Mouse (Mus musculus) embryonic facial prominence, embryonic 14.5 days (tissue): Measurements from ENCODE around the gene Gm20388. TPM values are rescaled to one million over a fixed set of nuclear protein-coding genes. Genes with fewer than 3 reads are reported as not detected.

Experiments
- ATAC-seq: fragments of 200-750 bp; cut with Nextera tagmentation; 2 replicates; pipeline ENCODE4 v1.8.0; 2017; ENCODE audit warnings: low read depth, moderate number of reproducible peaks, moderate TSS enrichment
- DNase-seq: peaks from one replicate; pipeline ENCODE4 v3.0.0-alpha.2; 2015; ENCODE audit warnings: low spot score
- H3K27ac ChIP-seq: fragments of 300-500 bp; sonication (generic); replicated peaks from 2 replicates; pipeline ENCODE4 v1.5.1; 2014; ENCODE audit warnings: low read depth, mild to moderate bottlenecking, low read length, moderate library complexity
- H3K27me3 ChIP-seq: fragments of 300-500 bp; sonication (generic); replicated peaks from 2 replicates; pipeline ENCODE4 v1.6.1; 2014; ENCODE audit warnings: low read length; ENCODE audit not compliant: control insufficient read depth, insufficient read depth
- H3K36me3 ChIP-seq: fragments of 300-500 bp; sonication (generic); 2 replicates; pipeline ENCODE4 v1.6.1; 2014; ENCODE audit warnings: low read length, mixed read lengths; ENCODE audit not compliant: control insufficient read depth, insufficient read depth
- H3K4me1 ChIP-seq: fragments of 300-500 bp; sonication (generic); 2 replicates; pipeline ENCODE4 v1.6.1; 2014; ENCODE audit warnings: antibody characterized with exemption, low read length; ENCODE audit not compliant: control insufficient read depth, insufficient read depth
- H3K4me2 ChIP-seq: fragments of 300-500 bp; sonication (generic); 2 replicates; pipeline ENCODE4 v1.6.1; 2014; ENCODE audit warnings: low read depth, mild to moderate bottlenecking, low read length, moderate library complexity, mixed read lengths
- H3K4me3 ChIP-seq: fragments of 300-500 bp; sonication (generic); 2 replicates; pipeline ENCODE4 v1.5.1; 2014; ENCODE audit warnings: low read depth, mild to moderate bottlenecking, low read length
- H3K9ac ChIP-seq: fragments of 300-500 bp; sonication (generic); 2 replicates; pipeline ENCODE4 v1.6.1; 2014; ENCODE audit warnings: low read depth, mild to moderate bottlenecking, low read length, moderate library complexity, mixed read lengths
- H3K9me3 ChIP-seq: fragments of 300-500 bp; sonication (generic); 2 replicates; pipeline ENCODE4 v1.6.1; 2016; ENCODE audit warnings: low read length; ENCODE audit not compliant: control insufficient read depth
- WGBS: fragments of 180-500 bp; shearing (Covaris S2); extraction: QIAGEN DNeasy Blood & Tissue Kit; methylation state at CpG from one replicate; pipeline ENCODE4 v1.1.7; 2014; 5-methylcytosine and 5-hydroxymethylcytosine counted together
- polyA plus RNA-seq: library from polyadenylated mRNA; unstranded; fragments of >200 nt; fragmentation: Nextera tagmentation; extraction: Ambion mirVana; gene quantifications from 2 replicates; pipeline ENCODE4 v1.2.1, GENCODE M21; 2014

Gm20388 gene
- polyA plus RNA-seq, 1 experiment from 2014 or later: not detected

DNA sequence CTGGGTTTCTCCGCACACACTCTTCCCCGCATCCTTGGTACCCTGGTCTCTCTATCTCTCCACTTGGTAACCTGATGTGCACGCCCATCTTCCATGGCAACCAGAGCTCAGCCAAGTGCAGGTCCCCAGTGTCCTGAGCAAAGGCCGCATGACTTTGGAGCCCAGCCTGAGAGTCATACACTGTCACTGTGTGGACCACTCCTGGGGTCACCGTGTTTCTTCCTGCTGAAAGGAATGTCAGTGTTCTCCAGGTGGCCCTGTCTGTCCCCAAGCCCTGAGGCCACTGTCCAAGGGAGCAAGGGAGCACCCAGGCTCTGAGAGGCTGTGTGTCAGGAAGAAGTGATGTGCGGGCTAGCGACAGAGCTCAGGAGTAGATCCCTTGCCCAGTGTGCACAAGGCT, 27.4 kb upstream of the Gm20388 start:
- Histone ChIP-seq H3K4me3 (no peak overlapping the region), H3K4me1 (0 out of 2 replicates have a peak, but pooled peaks cover 4% of the 10 kb centered on the region), H3K9ac (no peak overlapping the region), H3K9me3 (no peaks in the 10 kb centered on the region), H3K27me3 (no peaks in the 10 kb centered on the region), H3K27ac (no peak overlapping the region), H3K36me3 (no peaks in the 10 kb centered on the region; the same call in 1 of the 2 replicates), H3K4me2 (no peak overlapping the region)
- WGBS: 89% methylated on average over 7 of the region's 7 CpGs
- DNase-seq (no peak), ATAC-seq (no peak)

DNA sequence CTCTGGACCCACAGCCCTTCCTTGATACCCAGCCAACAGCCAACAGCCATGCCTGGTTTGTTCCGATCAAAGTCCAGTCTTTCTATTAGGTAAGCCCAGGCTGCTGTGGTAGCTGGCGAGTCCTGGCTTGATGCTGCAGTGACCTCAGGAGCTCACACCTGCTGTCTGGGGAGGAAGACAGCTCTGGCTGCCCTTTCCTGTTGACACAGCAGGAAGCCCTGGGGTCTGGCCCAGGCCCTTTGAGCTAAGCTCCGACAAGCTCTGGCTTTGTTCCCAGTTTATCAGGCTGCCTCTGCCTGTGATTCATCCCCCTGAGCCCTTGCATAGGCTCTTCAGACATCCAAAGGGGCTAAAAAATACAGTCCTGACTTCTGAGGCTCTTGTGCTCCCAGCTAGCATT, 25.0 kb upstream of the Gm20388 start:
- WGBS: 26% methylated on average over 3 of the region's 3 CpGs
- Histone ChIP-seq H3K9me3 (no peaks in the 10 kb centered on the region), H3K4me2 (no peak overlapping the region), H3K9ac (peak overlapping the region; percentile 19; the same call in 1 of the 2 replicates), H3K4me3 (no peak overlapping the region), H3K36me3 (no peaks in the 10 kb centered on the region), H3K27ac (no peak overlapping the region), H3K4me1 (0 out of 2 replicates have a peak, but pooled peaks cover 4% of the 10 kb centered on the region), H3K27me3 (no peaks in the 10 kb centered on the region)
- DNase-seq (peak; percentile 80), ATAC-seq (peak; percentile 37; the same call in 1 of the 2 replicates)

DNA sequence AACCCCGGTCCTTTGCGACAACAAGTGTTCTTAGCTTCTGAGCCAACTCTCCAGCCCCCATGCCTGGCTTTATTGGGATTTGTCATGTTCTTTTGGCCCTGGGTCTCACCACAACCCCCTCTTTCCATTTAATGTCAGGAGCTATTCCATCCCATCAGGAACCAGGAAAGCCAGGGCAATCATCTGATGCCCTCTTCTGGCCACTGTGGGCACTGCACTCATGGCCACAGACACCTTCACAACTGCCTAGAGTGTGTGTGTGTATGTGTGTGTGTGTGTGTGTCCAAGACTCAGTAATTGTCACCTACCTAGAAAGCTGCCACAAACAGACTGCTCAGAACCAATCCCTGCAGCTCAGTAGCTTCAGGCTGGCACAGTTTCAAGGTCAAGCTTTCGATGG, 23.5 kb upstream of the Gm20388 start:
- DNase-seq: no peak
- no peak overlapping the region for H3K4me3 ChIP-seq
- H3K9ac ChIP-seq: no peak overlapping the region

DNA sequence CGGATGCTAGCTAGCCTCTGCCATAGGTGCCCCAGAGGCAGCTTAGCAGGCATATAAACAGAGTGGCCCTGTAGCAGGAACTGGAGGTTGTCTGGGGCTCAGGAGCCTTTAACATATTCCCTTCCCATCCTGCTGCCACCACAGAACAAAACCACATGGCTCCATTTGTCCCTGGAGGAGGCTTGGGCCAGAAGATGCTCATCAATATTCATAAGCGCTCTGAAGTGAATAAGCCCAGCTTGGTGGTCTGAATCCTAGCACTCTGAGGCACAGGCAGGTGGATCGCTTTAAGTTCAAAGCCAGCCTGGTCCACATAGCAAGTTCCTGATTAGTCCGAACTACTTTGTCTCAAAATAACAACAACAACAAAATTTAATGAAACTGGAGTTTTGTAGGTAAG, 22.6 kb upstream of the Gm20388 start:
- DNase-seq (no peak), ATAC-seq (no peak)
- Histone ChIP-seq H3K9me3 (no peaks in the 10 kb centered on the region), H3K4me3 (no peak overlapping the region), H3K27me3 (no peaks in the 10 kb centered on the region), H3K4me2 (no peak overlapping the region), H3K4me1 (0 out of 2 replicates have a peak, but pooled peaks cover 4% of the 10 kb centered on the region), H3K36me3 (no peaks in the 10 kb centered on the region), H3K9ac (no peak overlapping the region), H3K27ac (no peak overlapping the region)
- 57% methylated on average over 4 of the region's 4 CpGs for whole genome bisulfite sequencing

More for the DNA sequence above, 23.5 kb upstream of the Gm20388 start:
- no peak for ATAC-seq
- WGBS: 88% methylated on average over 3 of the region's 3 CpGs
- no peaks in the 10 kb centered on the region for H3K9me3 ChIP-seq
- H3K27ac ChIP-seq: no peak overlapping the region
- H3K27me3 ChIP-seq: no peaks in the 10 kb centered on the region
- no peak overlapping the region for H3K4me2 ChIP-seq
- 0 out of 2 replicates have a peak, but pooled peaks cover 4% of the 10 kb centered on the region for H3K4me1 ChIP-seq
- no peaks in the 10 kb centered on the region for H3K36me3 ChIP-seq

DNA sequence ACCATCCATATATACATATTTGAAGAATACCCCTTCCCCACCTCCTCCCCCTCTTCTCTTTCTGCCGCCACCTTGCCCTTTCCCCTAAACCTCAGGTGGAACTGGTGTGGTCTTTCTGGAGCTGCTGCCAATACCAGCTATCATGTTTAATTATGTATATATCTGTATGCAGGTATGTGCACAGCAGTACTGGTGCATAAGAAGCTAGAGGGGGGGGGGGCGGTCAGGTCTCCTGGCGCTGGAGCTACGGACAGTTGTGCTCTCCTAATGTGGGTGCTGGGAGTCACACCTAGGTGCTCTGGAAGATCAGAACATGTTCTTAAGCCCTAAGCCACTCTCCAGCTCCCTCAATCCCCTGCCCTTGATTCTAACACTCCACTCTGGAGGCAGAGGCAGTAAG, 13.6 kb upstream of the Gm20388 start:
- Histone ChIP-seq H3K4me1 (no peaks in the 10 kb centered on the region; the same call in 1 of the 2 replicates), H3K27me3 (peaks cover 18% of the 10 kb centered on the region), H3K9ac (no peak overlapping the region), H3K4me2 (no peak overlapping the region), H3K36me3 (no peaks in the 10 kb centered on the region), H3K27ac (no peak overlapping the region), H3K4me3 (no peak overlapping the region), H3K9me3 (no peaks in the 10 kb centered on the region)
- 75% methylated on average over 4 of the region's 4 CpGs for WGBS
- DNase-seq (no peak), ATAC-seq (no peak)

DNA sequence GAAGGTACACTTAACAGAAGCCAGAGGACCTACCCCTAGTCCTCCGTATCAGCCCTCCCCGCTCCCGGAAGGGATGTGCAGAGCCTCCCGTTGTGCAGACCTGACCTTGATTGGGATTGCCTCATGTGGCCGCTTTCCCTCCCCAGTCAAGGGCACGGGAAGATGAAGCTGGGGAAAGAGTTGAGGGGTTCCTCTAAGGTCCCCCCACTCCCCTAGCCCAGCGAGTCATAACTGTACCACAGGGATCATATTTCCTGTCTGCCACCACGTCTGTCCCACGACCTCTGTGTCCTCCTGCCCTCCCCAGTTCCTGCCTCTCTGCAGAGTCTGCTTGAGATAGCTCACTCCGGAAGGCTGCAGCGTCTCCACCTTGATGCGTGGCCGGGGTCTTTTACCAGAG, 12.7 kb upstream of the Gm20388 start:
- ATAC-seq (no peak), DNase-seq (no peak)
- H3K9ac ChIP-seq: no peak overlapping the region
- H3K9me3 ChIP-seq: no peaks in the 10 kb centered on the region
- no peak overlapping the region for H3K4me3 ChIP-seq
- H3K27ac ChIP-seq: no peak overlapping the region; the same call in 1 of the 2 replicates
- 21% methylated on average over 13 of the region's 13 CpGs for WGBS
- no peaks in the 10 kb centered on the region; the same call in 1 of the 2 replicates for H3K4me1 ChIP-seq
- no peaks in the 10 kb centered on the region for H3K36me3 ChIP-seq
- H3K4me2 ChIP-seq: no peak overlapping the region
- H3K27me3 ChIP-seq: peaks cover 18% of the 10 kb centered on the region

DNA sequence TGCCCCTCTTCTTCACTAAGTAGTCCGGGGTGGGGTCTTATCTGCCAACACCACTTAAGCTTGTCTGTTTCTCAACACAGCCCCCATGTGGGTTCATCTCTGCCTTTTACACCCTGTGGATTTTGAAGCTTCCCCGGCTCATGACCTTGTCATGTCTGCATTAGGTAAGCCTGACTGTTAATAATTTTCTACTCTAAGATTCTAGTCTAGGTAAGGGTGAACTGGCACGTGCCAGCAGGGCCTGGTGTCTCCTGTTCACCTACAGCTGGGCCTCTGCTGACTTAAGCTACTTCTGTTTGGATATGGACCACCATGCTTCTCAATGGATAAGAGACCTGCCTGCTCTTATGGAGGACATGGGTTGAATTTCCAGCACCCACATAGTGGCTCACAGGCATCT, 9.3 kb upstream of the Gm20388 start:
- Histone ChIP-seq H3K4me3 (no peak overlapping the region), H3K4me2 (no peak overlapping the region), H3K36me3 (no peaks in the 10 kb centered on the region), H3K27ac (no peak overlapping the region), H3K27me3 (peaks cover 18% of the 10 kb centered on the region), H3K9ac (no peak overlapping the region), H3K9me3 (no peaks in the 10 kb centered on the region), H3K4me1 (no peaks in the 10 kb centered on the region; the same call in 1 of the 2 replicates)
- DNase-seq (no peak), ATAC-seq (no peak)
- WGBS: 74% methylated on average over 3 of the region's 3 CpGs

DNA sequence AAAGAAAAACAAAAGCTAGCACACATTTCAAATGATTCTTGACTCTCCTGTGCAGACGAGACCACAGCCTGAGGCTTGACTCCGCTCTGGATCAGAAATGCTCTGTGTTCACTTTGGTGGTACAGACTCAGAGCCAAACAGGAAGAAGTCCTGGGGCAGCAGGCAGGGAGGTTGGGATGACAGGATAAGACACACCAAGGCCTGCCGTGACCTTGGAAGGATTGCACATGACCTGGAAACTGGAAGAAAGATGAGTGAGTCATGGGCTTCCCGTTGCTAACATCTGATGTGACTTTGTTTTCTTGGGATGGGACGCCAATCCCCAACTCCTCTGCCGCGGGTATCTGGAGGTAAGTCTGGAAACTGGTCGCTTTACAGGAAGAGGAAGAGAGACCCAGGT, 8.7 kb upstream of the Gm20388 start:
- no peak for ATAC-seq
- no peaks in the 10 kb centered on the region; the same call in 1 of the 2 replicates for H3K4me1 ChIP-seq
- H3K9me3 ChIP-seq: no peaks in the 10 kb centered on the region
- no peak overlapping the region for H3K4me2 ChIP-seq
- WGBS: 63% methylated on average over 8 of the region's 8 CpGs
- no peak for DNase-seq
- H3K36me3 ChIP-seq: no peaks in the 10 kb centered on the region
- no peak overlapping the region for H3K27ac ChIP-seq
- no peak overlapping the region for H3K9ac ChIP-seq
- peaks cover 17% of the 10 kb centered on the region for H3K27me3 ChIP-seq
- H3K4me3 ChIP-seq: no peak overlapping the region

GRCm38 (mm10) chr8:119904323-119904911, 6.2 kb upstream of the Gm20388 start:
- no peak overlapping the region for H3K4me3 ChIP-seq
- H3K36me3 ChIP-seq: no peaks in the 10 kb centered on the region
- H3K4me2 ChIP-seq: no peak overlapping the region
- H3K4me1 ChIP-seq: no peaks in the 10 kb centered on the region
- no peak for DNase-seq
- no peak overlapping the region for H3K27ac ChIP-seq
- WGBS: 53% methylated on average over 12 of the region's 12 CpGs
- H3K9ac ChIP-seq: no peak overlapping the region
- ATAC-seq: no peak
- H3K27me3 ChIP-seq: no peaks in the 10 kb centered on the region
- no peaks in the 10 kb centered on the region for H3K9me3 ChIP-seq
